Mouse (Mus musculus) adrenal gland, postnatal 4 days (tissue): Measurements from ENCODE around the gene Phka1. TPM values are rescaled to one million over a fixed set of nuclear protein-coding genes. Genes with fewer than 3 reads are reported as not detected.
A peak's percentile ranks its signal among the peaks of the same experiment; 100 is the strongest.

ENCODE experiments used
- DNase-seq, 2 experiments: peaks; one replicate each; pipeline ENCODE4 v3.0.0; 2021 to 2022; ENCODE audit warnings: low spot score in 2 of 2, mixed read lengths in 2 of 2
- total RNA-seq, 2 experiments: library from RNA; stranded (reverse); gene quantifications; 2 replicates each; pipeline ENCODE4 v1.2.3; 2021

Gene Phka1
- total RNA-seq, 2 experiments from 2014 or later = 15.5 to 17.0 TPM

GRCm38 (mm10) chrX:102476784-102477183 lies 167.3 kb downstream of the Phka1 start:
- peak in 1 of 2 experiments; percentile 36 for DNase-seq

GRCm38 (mm10) chrX:102475555-102475954 lies 168.5 kb downstream of the Phka1 start:
- DNase-seq = no peak

Other genes with a start within 250 kb of the Phka1 start
- gene Hdac8, start 138.9 kb downstream of the Phka1 start, total RNA-seq = 10 to 100 TPM; 10.8 to 11.0 TPM
- not detected for gene Gm3880, start 42.7 kb upstream of the Phka1 start, total RNA-seq
- gene Gm9112, start 63.4 kb upstream of the Phka1 start, total RNA-seq = not detected
- not detected for gene Dmrtc1b, start 63.6 kb upstream of the Phka1 start, total RNA-seq
- gene Dmrtc1c1, start 158.7 kb upstream of the Phka1 start, total RNA-seq = not detected
- gene Dmrtc1c2, start 210.4 kb upstream of the Phka1 start, total RNA-seq = not detected
- gene 1700031F05Rik, start 223.7 kb upstream of the Phka1 start, total RNA-seq = not detected